Mouse (Mus musculus): ENCODE data around the gene Dmpk. TPM values are rescaled to one million over a fixed set of nuclear protein-coding genes. Genes with fewer than 3 reads are reported as not detected.

Dmpk gene
- total and polyA plus RNA-seq, 3 experiments, result 0.30 to 0.56 (median 0.36) TPM

DNA sequence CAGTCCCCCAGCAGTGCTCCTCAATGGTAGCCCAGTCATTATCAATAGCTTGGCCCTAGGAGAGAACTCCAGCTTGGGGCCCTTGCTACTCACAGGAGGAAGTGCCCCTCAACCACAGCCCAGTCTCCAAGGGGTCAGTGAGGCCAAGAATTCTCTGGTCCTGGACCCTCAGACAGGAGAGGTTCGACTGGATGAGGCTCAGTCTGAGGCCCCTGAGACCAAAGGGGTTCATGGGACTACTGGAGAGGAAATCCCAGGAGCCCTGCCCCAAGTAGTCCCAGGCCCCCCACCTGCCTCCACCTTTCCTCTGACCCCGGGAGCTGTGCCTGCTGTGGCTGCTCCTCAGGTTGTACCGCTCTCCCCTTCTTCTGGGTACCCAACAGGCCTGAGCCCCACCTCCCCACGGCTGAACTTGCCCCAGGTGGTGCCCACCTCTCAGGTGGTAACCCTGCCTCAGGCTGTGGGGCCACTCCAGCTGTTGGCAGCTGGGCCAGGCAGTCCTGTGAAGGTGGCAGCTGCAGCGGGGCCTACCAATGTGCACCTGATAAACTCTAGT is 12.8 kb downstream of the Dmpk start:
- Histone ChIP-seq H3K79me2 (replicated peaks; ENCODE audit: control insufficient read depth, extremely low read depth, insufficient read depth, poor library complexity, severe bottlenecking) (no peaks in the 10 kb centered on the region), H3K27me3 (replicated peaks) (peaks cover 82% of the 10 kb centered on the region), H3K4me2 (ENCODE audit: insufficient read depth, low read depth, poor library complexity, severe bottlenecking) (no peak overlapping the region), H3K9me3 (replicated peaks; ENCODE audit: low read length) (no peaks in the 10 kb centered on the region), H3K36me3 (replicated peaks in 1 of 2; ENCODE audit: control insufficient read depth in 1 of 2, insufficient read depth in 1 of 2, low read length in 1 of 2) (no peaks in the 10 kb centered on the region), H3K4me3 (replicated peaks in 1 of 3; ENCODE audit: low read depth in 2 of 3, low read length in 2 of 3, poor library complexity in 1 of 3) (no peak overlapping the region), H3K4me1 (ENCODE audit: control insufficient read depth in 1 of 2, insufficient read depth in 2 of 2) (peaks cover 5 to 25% of the 10 kb centered on the region in 2 experiments; a peak in 3 of 4 replicates), H3K27ac (ENCODE audit: insufficient read depth, low read depth) (no peak overlapping the region), H3K9ac (ENCODE audit: insufficient read depth, low read depth) (no peak overlapping the region)
- dilution Hi-C loops (cut with MboI; ENCODE audit: extremely low pct_ligation_motif_present, extremely low pct_unique_long_range_greater_than_20kb, low sequenced_read_pairs) (no loop called here), in situ Hi-C loops (cut with MboI; ENCODE audit: low pct_ligation_motif_present, low pct_unique_long_range_greater_than_20kb, low sequenced_read_pairs) (no loop called here)
- no peak for DNase-seq (ENCODE audit: extremely low read depth)
- TF ChIP-seq NELFE (IDR thresholded peaks at IDR 0.05; ENCODE audit: low read depth, low read length) (no peak), EP300 (IDR thresholded peaks at IDR 0.05; ENCODE audit: low read length) (no peak), POLR2AphosphoS2 (IDR thresholded peaks at IDR 0.05; ENCODE audit: low read depth, low read length) (no peak), JUND (conservative IDR thresholded peaks at IDR 0.05; ENCODE audit: low read depth, low read length) (no peak), JUN (IDR thresholded peaks at IDR 0.05; ENCODE audit: insufficient read depth, low read depth, low read length) (no peak), HCFC1 (IDR thresholded peaks at IDR 0.05; ENCODE audit: low read depth, low read length) (no peak)

DNA sequence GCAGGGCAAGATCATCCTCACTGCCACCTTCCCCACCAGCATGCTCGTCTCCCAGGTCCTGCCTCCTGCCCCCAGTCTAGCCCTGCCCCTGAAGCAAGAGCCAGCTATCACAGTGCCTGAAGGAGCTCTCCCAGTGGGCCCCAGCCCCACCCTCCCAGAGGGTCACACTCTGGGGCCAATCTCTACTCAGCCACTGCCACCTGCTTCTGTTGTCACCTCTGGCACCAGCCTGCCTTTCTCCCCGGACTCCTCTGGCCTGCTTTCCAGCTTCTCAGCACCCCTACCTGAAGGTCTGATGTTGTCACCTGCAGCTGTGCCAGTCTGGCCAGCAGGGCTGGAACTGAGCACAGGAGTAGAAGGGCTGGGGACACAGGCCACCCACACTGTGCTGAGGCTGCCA is 13.6 kb downstream of the Dmpk start:
- Histone ChIP-seq H3K4me1 (ENCODE audit: control insufficient read depth in 1 of 2, insufficient read depth in 2 of 2) (peaks cover 5 to 25% of the 10 kb centered on the region in 2 experiments; a peak in 3 of 4 replicates), H3K9me3 (replicated peaks; ENCODE audit: low read length) (no peaks in the 10 kb centered on the region), H3K4me2 (ENCODE audit: insufficient read depth, low read depth, poor library complexity, severe bottlenecking) (no peak overlapping the region), H3K4me3 (replicated peaks in 1 of 3; ENCODE audit: low read depth in 2 of 3, low read length in 2 of 3, poor library complexity in 1 of 3) (no peak overlapping the region), H3K79me2 (replicated peaks; ENCODE audit: control insufficient read depth, extremely low read depth, insufficient read depth, poor library complexity, severe bottlenecking) (no peaks in the 10 kb centered on the region), H3K9ac (ENCODE audit: insufficient read depth, low read depth) (no peak overlapping the region), H3K27me3 (replicated peaks) (peaks cover 81% of the 10 kb centered on the region), H3K27ac (ENCODE audit: insufficient read depth, low read depth) (no peak overlapping the region), H3K36me3 (replicated peaks in 1 of 2; ENCODE audit: control insufficient read depth in 1 of 2, insufficient read depth in 1 of 2, low read length in 1 of 2) (no peaks in the 10 kb centered on the region)
- no peak for DNase-seq (ENCODE audit: extremely low read depth)
- dilution Hi-C loops (cut with MboI; ENCODE audit: extremely low pct_ligation_motif_present, extremely low pct_unique_long_range_greater_than_20kb, low sequenced_read_pairs) (no loop called here), in situ Hi-C loops (cut with MboI; ENCODE audit: low pct_ligation_motif_present, low pct_unique_long_range_greater_than_20kb, low sequenced_read_pairs) (no loop called here)
- no peak for TF ChIP-seq GABPA (IDR thresholded peaks at IDR 0.05; ENCODE audit: insufficient replicate concordance, low read depth, low read length)
- no peak for TF ChIP-seq ELF1 (IDR thresholded peaks at IDR 0.05; ENCODE audit: low read depth, low read length)
- no peak for TF ChIP-seq ZNF384 (IDR thresholded peaks at IDR 0.05; ENCODE audit: low read depth, low read length)
- TF ChIP-seq EP300 (IDR thresholded peaks at IDR 0.05; ENCODE audit: low read length), result no peak
- no peak for TF ChIP-seq USF2 (conservative IDR thresholded peaks at IDR 0.05; ENCODE audit: low read depth, low read length)

DNA sequence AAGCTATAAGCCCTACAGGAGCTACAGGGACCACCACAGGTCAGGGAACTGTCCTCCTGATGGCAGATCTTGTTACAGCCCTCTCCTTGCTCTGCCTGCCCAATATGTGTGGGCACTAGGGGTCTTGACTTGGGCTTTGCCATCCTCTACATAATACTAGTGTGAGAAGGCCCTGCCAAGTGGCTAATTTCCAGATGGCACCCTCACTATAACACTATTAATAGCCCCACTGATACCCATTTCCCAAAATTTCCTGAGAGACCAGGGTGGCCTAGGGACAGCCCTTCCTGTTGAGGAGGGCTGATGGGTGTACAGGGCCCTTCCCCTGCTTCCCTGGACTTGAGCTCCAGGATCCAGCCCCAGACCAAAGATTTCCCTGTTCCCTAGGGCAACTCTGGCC is 14.2 kb downstream of the Dmpk start:
- peaks cover 81% of the 10 kb centered on the region for H3K27me3 ChIP-seq (replicated peaks)
- TF ChIP-seq ZC3H11A (IDR thresholded peaks at IDR 0.05; ENCODE audit: low read depth, low read length) (no peak), JUND (conservative IDR thresholded peaks at IDR 0.05; ENCODE audit: low read depth, low read length) (no peak), POLR2AphosphoS2 (IDR thresholded peaks at IDR 0.05; ENCODE audit: low read depth, low read length) (no peak), ZKSCAN1 (IDR thresholded peaks at IDR 0.05; ENCODE audit: borderline replicate concordance, low read depth, low read length) (no peak)
- dilution Hi-C loops (cut with MboI; ENCODE audit: extremely low pct_ligation_motif_present, extremely low pct_unique_long_range_greater_than_20kb, low sequenced_read_pairs) (no loop called here), in situ Hi-C loops (cut with MboI; ENCODE audit: low pct_ligation_motif_present, low pct_unique_long_range_greater_than_20kb, low sequenced_read_pairs) (no loop called here)
- H3K36me3 ChIP-seq (replicated peaks in 1 of 2; ENCODE audit: control insufficient read depth in 1 of 2, insufficient read depth in 1 of 2, low read length in 1 of 2), result no peaks in the 10 kb centered on the region
- no peak overlapping the region for H3K9ac ChIP-seq (ENCODE audit: insufficient read depth, low read depth)
- DNase-seq (ENCODE audit: extremely low read depth), result no peak
- peaks cover 3 to 21% of the 10 kb centered on the region in 2 experiments; a peak in 3 of 4 replicates for H3K4me1 ChIP-seq (ENCODE audit: control insufficient read depth in 1 of 2, insufficient read depth in 2 of 2)
- no peaks in the 10 kb centered on the region for H3K9me3 ChIP-seq (replicated peaks; ENCODE audit: low read length)
- H3K4me2 ChIP-seq (ENCODE audit: insufficient read depth, low read depth, poor library complexity, severe bottlenecking), result no peak overlapping the region
- no peak overlapping the region for H3K27ac ChIP-seq (ENCODE audit: insufficient read depth, low read depth)
- no peak overlapping the region for H3K4me3 ChIP-seq (replicated peaks in 1 of 3; ENCODE audit: low read depth in 2 of 3, low read length in 2 of 3, poor library complexity in 1 of 3)
- no peaks in the 10 kb centered on the region for H3K79me2 ChIP-seq (replicated peaks; ENCODE audit: control insufficient read depth, extremely low read depth, insufficient read depth, poor library complexity, severe bottlenecking)

Measured in CH12.LX (cell line).